Mouse (Mus musculus) kidney, adult 11 months (tissue): Measurements from ENCODE around the gene Fam135a.
"Not testable (repeated sequence)": the region's sequence is repeated elsewhere in the genome, so short reads cannot be mapped to it uniquely, and the experiment has no call there.

Source experiments
- DNase-seq: peaks from one replicate; pipeline ENCODE4 v3.0.0; 2022

The Fam135a gene

GRCm38 (mm10) chr1:24055706-24056105 is 44.4 kb downstream of the Fam135a start:
- DNase-seq = no peak

GRCm38 (mm10) chr1:24046730-24047510 is 53.2 kb downstream of the Fam135a start:
- no peak for DNase-seq

GRCm38 (mm10) chr1:24045627-24046026 is 54.5 kb downstream of the Fam135a start:
- no peak for DNase-seq

GRCm38 (mm10) chr1:24043007-24043406 is 57.1 kb downstream of the Fam135a start:
- DNase-seq = no peak

- DNase-seq = no peak
Observed at GRCm38 (mm10) chr1:24033759-24034423, 66.2 kb downstream of the Fam135a start.

GRCm38 (mm10) chr1:24010821-24011220 is 89.3 kb downstream of the Fam135a start:
- peak; percentile 12 for DNase-seq

- DNase-seq = no peak
Observed at GRCm38 (mm10) chr1:24010016-24010415, 90.1 kb downstream of the Fam135a start.

GRCm38 (mm10) chr1:24007621-24008020 is 92.5 kb downstream of the Fam135a start:
- no peak for DNase-seq

- DNase-seq = peak; percentile 90
Observed at GRCm38 (mm10) chr1:24005070-24005804, 94.9 kb downstream of the Fam135a start, which contains the start of gene Sdhaf4. Gene Sdhaf4 (minus strand): TSS chr1:24005656.

GRCm38 (mm10) chr1:23999318-23999717 is 100.8 kb downstream of the Fam135a start:
- DNase-seq = no peak

- no peak for DNase-seq
Observed at GRCm38 (mm10) chr1:23998866-23999265, 101.3 kb downstream of the Fam135a start.

- DNase-seq = no peak
Observed at GRCm38 (mm10) chr1:23998120-23998810, 101.9 kb downstream of the Fam135a start.

GRCm38 (mm10) chr1:23997493-23997892 is 102.6 kb downstream of the Fam135a start:
- DNase-seq = no peak

- DNase-seq = no peak
Observed at GRCm38 (mm10) chr1:23995420-23995819, 104.7 kb downstream of the Fam135a start.

GRCm38 (mm10) chr1:23983118-23983517 is 117.0 kb downstream of the Fam135a start:
- DNase-seq = no peak

GRCm38 (mm10) chr1:23978281-23978680 is 121.9 kb downstream of the Fam135a start:
- DNase-seq = no peak

GRCm38 (mm10) chr1:23971159-23971558 is 129.0 kb downstream of the Fam135a start:
- DNase-seq = not testable (repeated sequence)

- no peak for DNase-seq
Observed at GRCm38 (mm10) chr1:23968027-23968725, 132.0 kb downstream of the Fam135a start.

- DNase-seq = no peak
Observed at GRCm38 (mm10) chr1:23966226-23966625, 133.9 kb downstream of the Fam135a start.
